Mouse (Mus musculus) forebrain, postnatal 0 days (tissue): ENCODE data around the gene Mmrn2. TPM values are rescaled to one million over a fixed set of nuclear protein-coding genes. Genes with fewer than 3 reads are reported as not detected.

Experiments used
- ATAC-seq: fragments of 200-750 bp; cut with Nextera tagmentation; 2 replicates; pipeline ENCODE4 v1.8.0; 2017; ENCODE audit warnings: mild to moderate bottlenecking, moderate library complexity
- DNase-seq: peaks from one replicate; pipeline ENCODE4 v3.0.0-alpha.2; 2015
- H3K27ac ChIP-seq: fragments of 300-500 bp; sonication (generic); 2 replicates; pipeline ENCODE4 v1.5.1; 2014; ENCODE audit warnings: low read depth, mild to moderate bottlenecking, antibody characterized with exemption, low read length, moderate library complexity, mixed read lengths
- H3K27me3 ChIP-seq: fragments of 300-500 bp; sonication (generic); 2 replicates; pipeline ENCODE4 v1.6.1; 2014; ENCODE audit warnings: mild to moderate bottlenecking, low read length, mixed read lengths; ENCODE audit not compliant: insufficient read depth
- H3K36me3 ChIP-seq: fragments of 300-500 bp; sonication (generic); 2 replicates; pipeline ENCODE4 v1.6.1; 2014; ENCODE audit warnings: mild to moderate bottlenecking, moderate library complexity; ENCODE audit not compliant: insufficient read depth
- H3K4me1 ChIP-seq: fragments of 300-500 bp; sonication (generic); 2 replicates; pipeline ENCODE4 v1.6.1; 2014; ENCODE audit warnings: antibody characterized with exemption; ENCODE audit not compliant: insufficient read depth
- H3K4me2 ChIP-seq: fragments of 300-500 bp; sonication (generic); 2 replicates; pipeline ENCODE4 v1.6.1; 2014; ENCODE audit warnings: low read depth, mild to moderate bottlenecking, moderate library complexity
- H3K4me3 ChIP-seq: fragments of 300-500 bp; sonication (generic); 2 replicates; pipeline ENCODE4 v1.5.1; 2014; ENCODE audit warnings: low read depth, low read length, mixed read lengths
- H3K9ac ChIP-seq: fragments of 300-500 bp; sonication (generic); 2 replicates; pipeline ENCODE4 v1.6.1; 2014; ENCODE audit warnings: mild to moderate bottlenecking
- H3K9me3 ChIP-seq: fragments of 300-500 bp; sonication (generic); 2 replicates; pipeline ENCODE4 v1.6.1; 2016; ENCODE audit warnings: low read length
- CTCF ChIP-seq: sonication (generic); IDR thresholded peaks from 2 replicates; pipeline ENCODE4 v1.5.1; 2016; ENCODE audit warnings: antibody characterized with exemption, control low read depth, low read depth
- WGBS: fragments of 180-500 bp; shearing (Covaris S2); extraction: QIAGEN DNeasy Blood & Tissue Kit; methylation state at CpG from one replicate; pipeline ENCODE4 v1.1.7; 2014; 5-methylcytosine and 5-hydroxymethylcytosine counted together
- polyA plus RNA-seq: library from polyadenylated mRNA; unstranded; fragments of >200 nt; fragmentation: Nextera tagmentation; extraction: Ambion mirVana; gene quantifications from 2 replicates; pipeline ENCODE4 v1.2.1, GENCODE M21; 2015
- total RNA-seq: library from RNA; depleted of rRNA; stranded (reverse); fragments of >200 nt; gene quantifications from 2 replicates; pipeline ENCODE4 v1.2.3, GENCODE M21; 2014; rRNA removed

Gene Mmrn2
- total RNA-seq (3.8 and 4.7 TPM in 2 replicates), polyA plus RNA-seq (2.4 and 2.7 TPM in 2 replicates)

GRCm38 (mm10) chr14:34375415-34375904 lies at the start of gene Mmrn2:
TSS of gene Mmrn2 (plus strand) at chr14:34375465.
- 83% methylated on average over 13 of the region's 13 CpGs for whole genome bisulfite sequencing
- Histone ChIP-seq H3K4me2 (no peak within 1 kb of the TSS), H3K9me3 (no peaks in the 10 kb centered on the region), H3K27me3 (no peaks in the 10 kb centered on the region), H3K36me3 (no peaks in the 10 kb centered on the region), H3K4me3 (no peak within 1 kb of the TSS), H3K27ac (no peak within 1 kb of the TSS), H3K4me1 (no peaks in the 10 kb centered on the region), H3K9ac (no peak within 1 kb of the TSS)
- DNase-seq (no peak), ATAC-seq (no peak)
- no peak for TF ChIP-seq CTCF

- H3K27ac ChIP-seq: no peak overlapping the region
- no peak overlapping the region for H3K4me2 ChIP-seq
- TF ChIP-seq CTCF: no peak
- 98% methylated on average over 3 of the region's 3 CpGs for WGBS
- H3K36me3 ChIP-seq: peaks cover 57% of the 10 kb centered on the region
- ATAC-seq (no peak), DNase-seq (no peak)
- no peaks in the 10 kb centered on the region for H3K9me3 ChIP-seq
- H3K4me1 ChIP-seq: no peaks in the 10 kb centered on the region
- H3K9ac ChIP-seq: no peak overlapping the region
- H3K27me3 ChIP-seq: no peaks in the 10 kb centered on the region
- no peak overlapping the region for H3K4me3 ChIP-seq
These were observed 48.7 kb upstream of the Mmrn2 start for GRCm38 (mm10) chr14:34326606-34327005.

- DNase-seq (no peak), ATAC-seq (no peak)
- Histone ChIP-seq H3K4me1 (no peaks in the 10 kb centered on the region), H3K4me3 (no peak overlapping the region), H3K27ac (no peak overlapping the region), H3K9me3 (no peaks in the 10 kb centered on the region), H3K4me2 (no peak overlapping the region), H3K27me3 (no peaks in the 10 kb centered on the region), H3K36me3 (peaks cover 54% of the 10 kb centered on the region), H3K9ac (no peak overlapping the region)
- TF ChIP-seq CTCF: no peak
- WGBS: 87% methylated on average over 1 of the region's 1 CpGs
These were observed 47.6 kb upstream of the Mmrn2 start for GRCm38 (mm10) chr14:34327618-34328017.

- WGBS: 50% methylated on average over 9 of the region's 9 CpGs
- H3K4me2 ChIP-seq: no peak overlapping the region
- no peaks in the 10 kb centered on the region for H3K9me3 ChIP-seq
- peaks cover 60% of the 10 kb centered on the region for H3K36me3 ChIP-seq
- peak; percentile 55 for ATAC-seq
- TF ChIP-seq CTCF: no peak
- no peaks in the 10 kb centered on the region for H3K27me3 ChIP-seq
- no peaks in the 10 kb centered on the region for H3K4me1 ChIP-seq
- H3K4me3 ChIP-seq: no peak overlapping the region
- H3K9ac ChIP-seq: no peak overlapping the region
- peak overlapping the region; percentile 15; the same call in 1 of the 2 replicates for H3K27ac ChIP-seq
- peak; percentile 55 for DNase-seq
These were observed 44.6 kb upstream of the Mmrn2 start for GRCm38 (mm10) chr14:34330657-34331158.

- ATAC-seq (peak; percentile 50), DNase-seq (peak; percentile 57)
- WGBS: 35% methylated on average over 3 of the region's 3 CpGs
- Histone ChIP-seq H3K27ac (0 out of 2 replicates have a peak overlapping the region, but pooled peaks have one; percentile 35), H3K27me3 (no peaks in the 10 kb centered on the region), H3K9me3 (no peaks in the 10 kb centered on the region), H3K4me2 (no peak overlapping the region), H3K4me3 (no peak overlapping the region), H3K4me1 (no peaks in the 10 kb centered on the region), H3K9ac (no peak overlapping the region), H3K36me3 (peaks cover 62% of the 10 kb centered on the region)
- TF ChIP-seq CTCF: no peak
These were observed 43.4 kb upstream of the Mmrn2 start for GRCm38 (mm10) chr14:34331886-34332285.

- WGBS: 41% methylated on average over 5 of the region's 5 CpGs
- H3K9ac ChIP-seq: no peak overlapping the region
- no peak overlapping the region for H3K4me2 ChIP-seq
- no peaks in the 10 kb centered on the region for H3K4me1 ChIP-seq
- H3K9me3 ChIP-seq: no peaks in the 10 kb centered on the region
- DNase-seq (peak; percentile 61), ATAC-seq (peak; percentile 90)
- H3K27me3 ChIP-seq: no peaks in the 10 kb centered on the region
- peaks cover 63% of the 10 kb centered on the region for H3K36me3 ChIP-seq
- no peak overlapping the region for H3K4me3 ChIP-seq
- peak overlapping the region; percentile 59; the same call in 1 of the 2 replicates for H3K27ac ChIP-seq
- no peak for TF ChIP-seq CTCF
These were observed 42.8 kb upstream of the Mmrn2 start for GRCm38 (mm10) chr14:34332476-34332875.

- DNase-seq: peak; percentile 18
- Histone ChIP-seq H3K4me1 (no peaks in the 10 kb centered on the region), H3K4me2 (no peak overlapping the region), H3K4me3 (no peak overlapping the region), H3K27ac (no peak overlapping the region), H3K9ac (no peak overlapping the region), H3K9me3 (no peaks in the 10 kb centered on the region), H3K36me3 (peaks cover 69% of the 10 kb centered on the region), H3K27me3 (no peaks in the 10 kb centered on the region)
- ATAC-seq: peak; percentile 38; the same call in 1 of the 2 replicates
- WGBS: 23% methylated on average over 1 of the region's 1 CpGs
- TF ChIP-seq CTCF: no peak
These were observed 35.8 kb upstream of the Mmrn2 start for GRCm38 (mm10) chr14:34339446-34339845.
